Comparison of ENCODE assay signal across 8 mouse cellular contexts in the genomic region with DNA sequence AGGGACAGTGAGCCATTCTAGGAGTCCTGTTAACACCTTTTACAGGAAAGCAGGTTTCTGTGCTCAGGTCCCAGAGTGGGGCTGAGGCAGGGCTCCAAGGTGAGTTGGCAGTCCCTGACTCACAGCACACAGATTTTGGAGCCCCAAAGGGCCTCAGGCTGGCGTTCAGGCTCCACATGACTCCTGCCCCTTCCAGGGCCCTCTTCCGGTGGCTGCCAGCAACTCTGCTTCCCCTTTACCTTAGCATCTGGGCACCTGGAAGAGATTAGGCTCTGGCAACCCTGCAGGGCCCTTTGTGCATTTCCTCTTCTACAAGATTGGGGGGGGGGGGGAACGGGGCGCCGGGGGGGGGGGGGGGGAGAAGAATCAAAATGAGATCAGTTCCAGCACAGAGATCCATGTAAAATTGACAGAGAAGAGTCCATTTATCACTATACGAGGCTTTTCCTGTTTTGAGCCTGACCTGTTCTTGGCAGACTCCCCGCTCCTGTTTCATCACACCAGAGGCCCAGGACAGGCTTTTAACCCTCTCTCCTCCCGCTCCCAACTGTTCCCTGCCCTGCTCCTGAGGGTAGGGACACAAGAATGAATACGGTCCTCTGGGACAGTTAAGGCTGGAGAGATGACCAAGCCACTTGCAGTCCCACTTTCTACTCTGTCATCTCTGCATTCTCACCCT.
DNase-seq lines count a peak whose midpoint lies in the region; ATAC-seq and TF ChIP-seq lines count a peak whose summit lies in the region.

No protein-coding gene starts in this region.

- 12% methylated on average over 6 of the region's 9 CpGs for WGBS in cerebellum, adult 2 months
- 23% methylated on average over 6 of the region's 9 CpGs for WGBS in intestine, embryonic 16.5 days
- 31% methylated on average over 9 of the region's 9 CpGs for WGBS in forebrain, embryonic 12.5 days

- H3K27ac ChIP-seq in cerebellum, adult 2 months (ENCODE audit: insufficient read depth, low read length), result no peak overlapping the region; the same call in 1 of the 2 replicates
- H3K27ac ChIP-seq in intestine, embryonic 16.5 days (ENCODE audit: low read length), result 0 out of 2 replicates have a peak overlapping the region, but pooled peaks have one; percentile 10
- no peak overlapping the region for H3K27ac ChIP-seq in forebrain, embryonic 12.5 days

- H3K4me3 ChIP-seq in cerebellum, adult 2 months (replicated peaks; ENCODE audit: insufficient read depth, low read depth, low read length), result no peak overlapping the region
- no peak overlapping the region for H3K4me3 ChIP-seq in intestine, embryonic 16.5 days (ENCODE audit: low read length)
- no peak overlapping the region for H3K4me3 ChIP-seq in forebrain, embryonic 12.5 days (replicated peaks)

- H3K36me3 ChIP-seq in intestine, embryonic 16.5 days (ENCODE audit: control insufficient read depth, insufficient read depth, low read length), result no peaks in the 10 kb centered on the region
- H3K36me3 ChIP-seq in forebrain, embryonic 12.5 days (replicated peaks), result no peaks in the 10 kb centered on the region

- no peak overlapping the region for H3K4me2 ChIP-seq in intestine, embryonic 16.5 days (ENCODE audit: low read depth, low read length)
- H3K4me2 ChIP-seq in forebrain, embryonic 12.5 days, result no peak overlapping the region

- H3K9me3 ChIP-seq in intestine, embryonic 16.5 days (ENCODE audit: control insufficient read depth, low read length), result no peaks in the 10 kb centered on the region
- H3K9me3 ChIP-seq in forebrain, embryonic 12.5 days, result no peaks in the 10 kb centered on the region

- peaks cover 12% of the 10 kb centered on the region for H3K4me1 ChIP-seq in cerebellum, adult 2 months (ENCODE audit: control insufficient read depth, insufficient read depth, low read length)
- peaks cover 4% of the 10 kb centered on the region; the same call in 1 of the 2 replicates for H3K4me1 ChIP-seq in intestine, embryonic 16.5 days (ENCODE audit: control insufficient read depth, insufficient read depth, low read length)
- peaks cover 9% of the 10 kb centered on the region for H3K4me1 ChIP-seq in forebrain, embryonic 12.5 days

- TF ChIP-seq POLR2A in cerebellum, adult 2 months (IDR thresholded peaks at IDR 0.05; ENCODE audit: borderline replicate concordance, insufficient read depth, low read length), result no peak

- H3K9ac ChIP-seq in intestine, embryonic 16.5 days (ENCODE audit: low read depth, low read length), result no peak overlapping the region
- no peak overlapping the region for H3K9ac ChIP-seq in forebrain, embryonic 12.5 days

- peak; percentile 28 to 63 for DNase-seq in lung, adult 18-20 months
- no peak for DNase-seq in lung, postnatal 25 days (ENCODE audit: low spot score)
- peak; percentile 33 to 48 for DNase-seq in cerebellum, adult 2 months
- no peak for DNase-seq in layer of hippocampus, postnatal 36 days
- DNase-seq in right cerebral cortex, postnatal 25 days, result no peak

- ATAC-seq in intestine, embryonic 16.5 days, result peak; percentile 56
- 0 out of 2 replicates have a peak, but pooled peaks have one; percentile 42 for ATAC-seq in megakaryocyte progenitor cell, adult 5-6 weeks (replicated peaks; ENCODE audit: poor library complexity)
- ATAC-seq in forebrain, embryonic 12.5 days (ENCODE audit: low FRiP score), result no peak

- H3K27me3 ChIP-seq in cerebellum, adult 2 months (ENCODE audit: control insufficient read depth, insufficient read depth, low read length), result no peaks in the 10 kb centered on the region
- H3K27me3 ChIP-seq in intestine, embryonic 16.5 days (replicated peaks; ENCODE audit: control insufficient read depth, insufficient read depth, low read length), result no peaks in the 10 kb centered on the region
- H3K27me3 ChIP-seq in forebrain, embryonic 12.5 days, result no peaks in the 10 kb centered on the region

- TF ChIP-seq CTCF in cerebellum, adult 2 months (IDR thresholded peaks at IDR 0.05; ENCODE audit: borderline replicate concordance, insufficient read depth, low read depth, low read length), result no peak

Comparison
In these comparisons a context has a peak if more than half of its experiments do, and no peak if none do; other contexts are left out.
1. DNase-seq: peak in lung, adult 18-20 months (2 of 2) and cerebellum, adult 2 months (2 of 2); none in lung, postnatal 25 days (single experiment), layer of hippocampus, postnatal 36 days (0 of 2) and right cerebral cortex, postnatal 25 days (single experiment).